Mouse (Mus musculus) MEL (cell line): Measurements from ENCODE around the gene Slc15a1. TPM values are rescaled to one million over a fixed set of nuclear protein-coding genes. Genes with fewer than 3 reads are reported as not detected.

ENCODE experiments used
- DNase-seq: peaks from one replicate; pipeline ENCODE4 v3.0.0; 2011; ENCODE audit warnings: low read depth, low spot score
- H3K27ac ChIP-seq: 2 replicates; pipeline ENCODE4 v1.5.1; 2012; ENCODE audit warnings: low read depth, mild to moderate bottlenecking, control low read depth, low read length, moderate library complexity; ENCODE audit not compliant: control insufficient read depth
- H3K27me3 ChIP-seq, 2 experiments: fragments of 150-350 bp in 1 of 2; sonication (generic) in 1 of 2; 2 replicates each; pipeline ENCODE4 v1.6.1; 2012; ENCODE audit warnings: low read length in 2 of 2, mild to moderate bottlenecking in 2 of 2, improper control_type of control experiment in 1 of 2, moderate library complexity in 1 of 2; ENCODE audit not compliant: insufficient read depth in 2 of 2, control insufficient read depth in 1 of 2
- H3K36me3 ChIP-seq, 2 experiments: 2 replicates each; pipeline ENCODE4 v1.6.1; 2012 to 2014; ENCODE audit warnings: low read length in 2 of 2, improper control_type of control experiment in 1 of 2, inconsistent platforms in 1 of 2, mild to moderate bottlenecking in 1 of 2; ENCODE audit not compliant: insufficient read depth in 2 of 2, control insufficient read depth in 1 of 2
- H3K4me1 ChIP-seq, 2 experiments: fragments of 150-350 bp in 1 of 2; sonication (generic) in 1 of 2; 2 replicates each; pipeline ENCODE4 v1.6.1; 2012; ENCODE audit warnings: low read length in 2 of 2, improper control_type of control experiment in 1 of 2, mild to moderate bottlenecking in 1 of 2; ENCODE audit not compliant: insufficient read depth in 2 of 2, control insufficient read depth in 1 of 2
- H3K4me3 ChIP-seq, 2 experiments: fragments of 150-350 bp in 1 of 2; sonication (generic) in 1 of 2; 2 replicates each; pipeline ENCODE4 v1.5.1; 2012; ENCODE audit warnings: low read depth in 2 of 2, low read length in 2 of 2, mild to moderate bottlenecking in 2 of 2, moderate library complexity in 2 of 2, control low read depth in 1 of 2, improper control_type of control experiment in 1 of 2; ENCODE audit not compliant: control insufficient read depth in 1 of 2, insufficient read depth in 1 of 2
- H3K79me2 ChIP-seq: 2 replicates; pipeline ENCODE4 v1.6.1; 2012; ENCODE audit warnings: mild to moderate bottlenecking, low read length, moderate library complexity; ENCODE audit not compliant: control insufficient read depth, poor library complexity, insufficient read depth
- H3K9ac ChIP-seq: 2 replicates; pipeline ENCODE4 v1.6.1; 2012; ENCODE audit warnings: low read depth, mild to moderate bottlenecking, control low read depth, low read length, moderate library complexity; ENCODE audit not compliant: control insufficient read depth, poor library complexity, severe bottlenecking
- H3K9me3 ChIP-seq: fragments of 150-350 bp; sonication (generic); replicated peaks from 2 replicates; pipeline ENCODE4 v1.6.1; 2012; ENCODE audit warnings: mild to moderate bottlenecking, low read length, improper control_type of control experiment, moderate library complexity; ENCODE audit not compliant: insufficient read depth
- BHLHE40 ChIP-seq: IDR thresholded peaks from 2 replicates; pipeline ENCODE4 v1.6.1; 2012; ENCODE audit warnings: low read depth, mild to moderate bottlenecking, inconsistent platforms, low read length, improper control_type of control experiment, borderline replicate concordance
- CHD2 ChIP-seq: IDR thresholded peaks from 2 replicates; pipeline ENCODE4 v1.6.1; 2011; ENCODE audit warnings: low read length, improper control_type of control experiment
- CTCF ChIP-seq, 3 experiments: IDR thresholded peaks in 2 of 3; conservative IDR thresholded peaks in 1 of 3; 2 replicates each; pipeline ENCODE4 v1.5.1; 2011 to 2012; ENCODE audit warnings: low read length in 3 of 3, low read depth in 2 of 3, mild to moderate bottlenecking in 2 of 3, improper control_type of control experiment in 1 of 3, inconsistent platforms in 1 of 3, mixed read lengths in 1 of 3, moderate library complexity in 1 of 3; ENCODE audit not compliant: control insufficient read depth in 1 of 3, insufficient read depth in 1 of 3, poor library complexity in 1 of 3, severe bottlenecking in 1 of 3
- E2F4 ChIP-seq: IDR thresholded peaks from 2 replicates; pipeline ENCODE4 v1.6.1; 2011; ENCODE audit warnings: low read depth, low read length, improper control_type of control experiment, borderline replicate concordance
- ELF1 ChIP-seq: IDR thresholded peaks from 2 replicates; pipeline ENCODE4 v1.6.1; 2014; ENCODE audit warnings: low read depth, mild to moderate bottlenecking, inconsistent platforms, low read length, improper control_type of control experiment, moderate library complexity
- ETS1 ChIP-seq: IDR thresholded peaks from 2 replicates; pipeline ENCODE4 v1.6.1; 2012; ENCODE audit warnings: low read depth, mild to moderate bottlenecking, inconsistent platforms, low read length, improper control_type of control experiment, moderate library complexity
- GABPA ChIP-seq: IDR thresholded peaks from 2 replicates; pipeline ENCODE4 v1.6.1; 2012; ENCODE audit warnings: low read depth, mild to moderate bottlenecking, inconsistent platforms, low read length, improper control_type of control experiment, moderate library complexity
- MAZ ChIP-seq: IDR thresholded peaks from 2 replicates; pipeline ENCODE4 v1.6.1; 2012; ENCODE audit warnings: low read depth, mild to moderate bottlenecking, inconsistent platforms, low read length, improper control_type of control experiment
- NRF1 ChIP-seq: IDR thresholded peaks from 2 replicates; pipeline ENCODE4 v1.6.1; 2014; ENCODE audit warnings: low read depth, mild to moderate bottlenecking, inconsistent platforms, low read length, improper control_type of control experiment, moderate library complexity; ENCODE audit not compliant: poor library complexity, insufficient read depth, severe bottlenecking
- POLR2AphosphoS2 ChIP-seq: IDR thresholded peaks from 2 replicates; pipeline ENCODE4 v1.6.1; 2011; ENCODE audit warnings: low read length, improper control_type of control experiment
- POLR2AphosphoS5 ChIP-seq: IDR thresholded peaks from 2 replicates; pipeline ENCODE4 v1.6.1; 2012; ENCODE audit warnings: low read depth, borderline replicate concordance, mild to moderate bottlenecking, inconsistent platforms, low read length, moderate library complexity, mixed read lengths
- SMC3 ChIP-seq: IDR thresholded peaks from 2 replicates; pipeline ENCODE4 v1.6.1; 2011; ENCODE audit warnings: low read depth, low read length, improper control_type of control experiment
- TBP ChIP-seq: IDR thresholded peaks from 2 replicates; pipeline ENCODE4 v1.8.0; 2011; ENCODE audit warnings: low read depth, low read length, improper control_type of control experiment
- USF2 ChIP-seq, 2 experiments: IDR thresholded peaks; 2 replicates each; pipeline ENCODE4 v1.6.1; 2011 to 2012; ENCODE audit warnings: improper control_type of control experiment in 2 of 2, low read length in 2 of 2, borderline replicate concordance in 1 of 2, inconsistent platforms in 1 of 2, low read depth in 1 of 2, mild to moderate bottlenecking in 1 of 2; ENCODE audit not compliant: insufficient read depth in 1 of 2
- ZC3H11A ChIP-seq: IDR thresholded peaks from 2 replicates; pipeline ENCODE4 v1.6.1; 2012; ENCODE audit warnings: low read depth, mild to moderate bottlenecking, inconsistent platforms, low read length, improper control_type of control experiment
- polyA plus RNA-seq, 2 experiments: library from polyadenylated mRNA; stranded (reverse) in 1 of 2; unstranded in 1 of 2; fragments of >175 nt in 1 of 2; fragments of >200 nt in 1 of 2; gene quantifications; 2 replicates each; pipeline versions ENCODE4 v1.2.1 to v1.2.4; 2012; ENCODE audit warnings: low replicate concordance in 2 of 2, low read depth in 1 of 2; ENCODE audit not compliant: insufficient read length in 2 of 2, insufficient read depth in 1 of 2, missing spikeins in 1 of 2
- total RNA-seq: library from RNA; depleted of rRNA; stranded (reverse); fragments of 300-350 nt; gene quantifications from 2 replicates; pipeline ENCODE4 v1.2.3, GENCODE M21; 2012

Slc15a1 gene
- total and polyA plus RNA-seq, 3 experiments, result not detected

GRCm38 (mm10) chr14:121467646-121468045 lies 37.4 kb downstream of the Slc15a1 start:
- no peak for DNase-seq
- TF ChIP-seq CTCF (IDR thresholded peaks at IDR 0.05 in 2 of 3, conservative IDR thresholded peaks at IDR 0.05 in 1 of 3; ENCODE audit: control insufficient read depth in 1 of 3, insufficient read depth in 1 of 3, low read depth in 2 of 3, low read length in 3 of 3, poor library complexity in 1 of 3, severe bottlenecking in 1 of 3) (peak in 1 of 3 experiments; percentile 11; a peak in 2 of 6 replicates), POLR2AphosphoS2 (no peak), E2F4 (no peak), ETS1 (no peak), BHLHE40 (no peak)
- TF ChIP-seq, all 39 proteins: peak for 1
- Histone ChIP-seq H3K4me1 (no peaks in the 10 kb centered on the region), H3K79me2 (no peaks in the 10 kb centered on the region), H3K36me3 (no peaks in the 10 kb centered on the region), H3K9ac (no peak overlapping the region), H3K27me3 (no peaks in the 10 kb centered on the region), H3K4me3 (no peak overlapping the region), H3K9me3 (no peaks in the 10 kb centered on the region), H3K27ac (no peak overlapping the region)

GRCm38 (mm10) chr14:121466501-121466900 lies 38.6 kb downstream of the Slc15a1 start:
- H3K9ac ChIP-seq, result no peak overlapping the region
- H3K36me3 ChIP-seq, result no peaks in the 10 kb centered on the region
- no peaks in the 10 kb centered on the region for H3K9me3 ChIP-seq
- H3K27ac ChIP-seq, result no peak overlapping the region
- H3K4me3 ChIP-seq, result no peak overlapping the region
- H3K27me3 ChIP-seq, result no peaks in the 10 kb centered on the region
- no peaks in the 10 kb centered on the region for H3K4me1 ChIP-seq
- TF ChIP-seq POLR2AphosphoS5 (no peak), ELF1 (no peak), CHD2 (no peak), GABPA (no peak), NRF1 (no peak), SMC3 (no peak), MAZ (no peak)
- no peak for DNase-seq
- H3K79me2 ChIP-seq, result no peaks in the 10 kb centered on the region

DNA sequence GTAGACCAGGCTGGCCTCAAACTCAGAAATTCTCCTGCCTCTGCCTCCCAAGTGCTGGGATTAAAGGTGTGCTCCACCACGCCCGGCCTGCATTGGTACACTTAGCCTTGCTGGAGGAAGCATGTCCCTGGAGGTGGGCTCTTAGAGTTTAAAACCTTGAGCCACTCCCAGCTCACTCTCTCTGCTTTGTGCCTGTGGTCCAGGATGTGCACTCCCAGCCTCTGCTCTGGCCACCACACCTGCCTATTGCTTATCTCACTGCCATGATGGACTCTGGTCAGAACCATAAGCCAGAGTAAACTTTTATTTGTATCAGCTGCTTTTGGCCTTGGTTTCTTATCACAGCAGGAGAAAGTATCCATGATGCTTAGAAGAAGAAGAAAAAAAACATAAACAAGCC lies 40.7 kb downstream of the Slc15a1 start:
- no peak overlapping the region for H3K27ac ChIP-seq
- H3K4me3 ChIP-seq, result no peak overlapping the region
- H3K36me3 ChIP-seq, result no peaks in the 10 kb centered on the region
- TF ChIP-seq BHLHE40 (no peak), TBP (no peak), POLR2AphosphoS5 (no peak), ZC3H11A (no peak), USF2 (IDR thresholded peaks at IDR 0.05; ENCODE audit: borderline replicate concordance in 1 of 2, insufficient read depth in 1 of 2, low read depth in 1 of 2, low read length in 2 of 2) (no peak)
- no peak overlapping the region for H3K9ac ChIP-seq
- H3K9me3 ChIP-seq, result no peaks in the 10 kb centered on the region
- no peaks in the 10 kb centered on the region for H3K79me2 ChIP-seq
- DNase-seq, result no peak
- H3K27me3 ChIP-seq, result peaks cover 0 to 1% of the 10 kb centered on the region in 2 experiments; a peak in 3 of 4 replicates
- H3K4me1 ChIP-seq, result no peaks in the 10 kb centered on the region
